Mouse (Mus musculus): ENCODE data around the gene L3mbtl2. TPM values are rescaled to one million over a fixed set of nuclear protein-coding genes. Genes with fewer than 3 reads are reported as not detected.

Gene L3mbtl2
- polyA plus RNA-seq, 1 experiment, result 14.9 TPM

- TF ChIP-seq GATA1 (IDR thresholded peaks at IDR 0.05; ENCODE audit: low read length), result no peak
These were observed 36.5 kb downstream of the L3mbtl2 start for GRCm38 (mm10) chr15:81700161-81700560.

- no peak for TF ChIP-seq GATA1 (IDR thresholded peaks at IDR 0.05; ENCODE audit: low read length)
These were observed 36.9 kb downstream of the L3mbtl2 start for GRCm38 (mm10) chr15:81700601-81701000.

GRCm38 (mm10) chr15:81702306-81703093, 38.8 kb downstream of the L3mbtl2 start:
- TF ChIP-seq GATA1 (IDR thresholded peaks at IDR 0.05; ENCODE audit: low read length), result no peak

- no peak for TF ChIP-seq GATA1 (IDR thresholded peaks at IDR 0.05; ENCODE audit: low read length)
These were observed 39.4 kb downstream of the L3mbtl2 start for GRCm38 (mm10) chr15:81703094-81703489.

DNA sequence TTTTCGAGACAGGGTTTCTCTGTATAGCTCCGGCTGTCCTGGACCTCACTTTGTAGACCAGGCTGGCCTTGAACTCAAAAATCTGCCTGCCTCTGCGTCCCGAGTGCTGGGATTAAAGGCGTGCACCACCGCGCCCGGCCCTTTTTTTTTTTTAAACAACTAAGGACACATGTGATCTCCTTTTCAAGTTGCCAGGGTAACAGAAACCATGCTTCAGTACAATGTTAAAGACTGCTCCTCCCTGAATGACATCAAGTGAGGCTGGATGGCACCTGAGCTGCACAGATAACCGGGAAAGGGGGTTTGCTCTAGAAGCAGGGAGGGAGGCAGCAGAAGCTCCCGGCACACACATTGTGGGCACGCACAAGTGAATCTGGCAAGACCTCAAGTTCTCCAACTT, 45.3 kb downstream of the L3mbtl2 start:
- TF ChIP-seq GATA1 (IDR thresholded peaks at IDR 0.05; ENCODE audit: low read length), result no peak

- no peak for TF ChIP-seq GATA1 (IDR thresholded peaks at IDR 0.05; ENCODE audit: low read length)
These were observed 46.0 kb downstream of the L3mbtl2 start for GRCm38 (mm10) chr15:81709686-81710085.

DNA sequence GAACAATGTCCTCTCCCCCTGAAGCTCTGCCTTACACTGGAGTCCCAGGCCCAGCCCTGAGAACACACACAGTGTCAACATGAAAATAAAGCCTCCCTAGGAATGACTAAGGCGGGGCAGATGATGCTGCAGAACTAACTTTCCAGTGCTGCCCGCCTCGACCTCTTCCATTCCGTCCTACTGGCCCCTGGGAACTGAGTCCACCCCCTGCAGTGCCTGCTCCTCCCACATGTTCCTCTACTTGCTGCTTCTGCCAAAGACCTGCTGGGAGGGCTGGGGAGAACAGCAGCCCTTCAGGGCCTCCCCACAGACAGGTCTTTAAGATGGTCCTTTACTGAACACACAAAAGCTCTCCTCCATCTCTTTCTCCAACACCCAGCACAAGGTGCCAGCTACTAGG, 47.1 kb downstream of the L3mbtl2 start:
- TF ChIP-seq GATA1 (IDR thresholded peaks at IDR 0.05; ENCODE audit: low read length), result no peak

DNA sequence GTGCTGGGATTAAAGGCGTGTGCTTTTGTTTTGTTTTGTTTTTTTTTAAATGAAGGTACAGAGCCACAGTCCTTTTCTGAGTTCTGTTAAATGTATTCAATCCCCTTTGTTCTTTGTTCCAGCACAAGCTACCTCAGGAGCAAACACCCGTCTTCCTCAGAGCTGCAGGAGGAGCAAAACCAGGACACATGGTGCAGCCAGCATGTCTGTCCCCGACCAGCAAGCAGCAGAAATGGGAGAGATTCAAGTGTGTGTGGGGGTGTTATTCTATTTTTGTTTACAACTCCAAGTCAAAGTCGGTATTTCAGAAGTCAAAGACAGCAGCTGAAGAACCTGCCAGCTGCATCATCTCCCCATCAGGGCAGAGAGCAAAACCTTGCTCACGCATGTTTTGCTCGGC, 50.1 kb downstream of the L3mbtl2 start:
- no peak for TF ChIP-seq GATA1 (IDR thresholded peaks at IDR 0.05; ENCODE audit: low read length)

DNA sequence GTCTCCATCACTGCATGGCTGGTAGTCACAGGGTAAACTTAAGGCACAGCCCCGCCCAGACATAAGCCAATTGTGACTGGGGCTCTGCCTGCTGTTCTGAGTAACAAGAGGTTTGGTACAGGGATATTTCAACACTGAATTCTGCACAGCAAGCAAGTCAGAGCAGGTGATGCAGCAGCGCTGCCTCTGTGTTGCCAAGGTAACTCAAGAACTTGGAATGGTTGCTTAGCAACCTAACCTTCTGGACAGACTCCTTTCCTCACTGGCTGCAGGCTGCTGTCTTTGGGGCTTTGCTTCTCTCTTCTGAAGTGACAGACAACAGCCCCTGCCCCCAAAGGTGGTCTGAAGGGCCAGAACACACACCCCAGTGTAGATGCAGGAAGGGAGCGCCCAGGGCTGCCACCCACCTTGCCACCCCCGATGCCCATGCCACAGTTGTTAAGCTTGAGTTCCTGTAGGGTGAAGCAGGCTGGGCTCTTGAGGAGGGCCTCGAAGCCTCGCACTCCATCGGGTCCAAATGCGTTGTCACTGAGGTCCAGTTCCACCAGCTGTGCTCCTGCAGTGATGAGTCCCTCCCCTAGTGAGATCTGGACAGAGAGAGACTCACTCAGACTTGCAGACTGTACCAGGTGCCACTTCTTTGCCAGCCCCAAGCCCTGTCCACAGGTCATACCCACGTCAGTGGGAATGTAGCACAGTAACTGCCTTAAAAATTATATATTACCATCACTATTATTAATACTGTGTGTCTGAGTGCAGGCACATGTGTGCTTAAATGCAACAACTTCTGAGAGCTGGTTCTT, 54.8 kb downstream of the L3mbtl2 start:
- no peak for TF ChIP-seq GATA1 (IDR thresholded peaks at IDR 0.05; ENCODE audit: low read length)

GRCm38 (mm10) chr15:81719139-81719531, 55.4 kb downstream of the L3mbtl2 start:
- no peak for TF ChIP-seq GATA1 (IDR thresholded peaks at IDR 0.05; ENCODE audit: low read length)

DNA sequence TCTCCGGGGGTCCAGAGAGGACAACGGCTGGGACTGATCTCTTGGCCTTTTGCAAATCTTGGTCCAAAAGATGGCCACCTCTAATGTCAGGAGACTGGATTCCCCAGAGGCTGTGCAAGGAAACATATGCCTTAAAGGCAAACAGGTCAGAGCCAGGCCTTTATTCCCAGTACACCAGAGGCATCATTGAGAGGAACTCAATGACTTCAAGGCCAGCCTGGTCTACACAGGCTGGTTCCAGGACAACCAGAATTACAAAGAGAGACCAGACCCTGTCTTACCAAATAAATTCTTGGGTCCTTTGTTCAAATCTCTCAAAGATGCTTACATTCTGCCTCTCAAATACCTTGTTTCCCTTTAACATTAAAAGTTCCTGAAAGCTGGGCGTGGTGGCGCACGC, 58.7 kb downstream of the L3mbtl2 start:
- TF ChIP-seq GATA1 (IDR thresholded peaks at IDR 0.05; ENCODE audit: low read length), result no peak

GRCm38 (mm10) chr15:81723653-81724052, 60.0 kb downstream of the L3mbtl2 start:
- no peak for TF ChIP-seq GATA1 (IDR thresholded peaks at IDR 0.05; ENCODE audit: low read length)

- TF ChIP-seq GATA1 (IDR thresholded peaks at IDR 0.05; ENCODE audit: low read length), result no peak
These were observed 62.3 kb downstream of the L3mbtl2 start for GRCm38 (mm10) chr15:81725965-81726364.

DNA sequence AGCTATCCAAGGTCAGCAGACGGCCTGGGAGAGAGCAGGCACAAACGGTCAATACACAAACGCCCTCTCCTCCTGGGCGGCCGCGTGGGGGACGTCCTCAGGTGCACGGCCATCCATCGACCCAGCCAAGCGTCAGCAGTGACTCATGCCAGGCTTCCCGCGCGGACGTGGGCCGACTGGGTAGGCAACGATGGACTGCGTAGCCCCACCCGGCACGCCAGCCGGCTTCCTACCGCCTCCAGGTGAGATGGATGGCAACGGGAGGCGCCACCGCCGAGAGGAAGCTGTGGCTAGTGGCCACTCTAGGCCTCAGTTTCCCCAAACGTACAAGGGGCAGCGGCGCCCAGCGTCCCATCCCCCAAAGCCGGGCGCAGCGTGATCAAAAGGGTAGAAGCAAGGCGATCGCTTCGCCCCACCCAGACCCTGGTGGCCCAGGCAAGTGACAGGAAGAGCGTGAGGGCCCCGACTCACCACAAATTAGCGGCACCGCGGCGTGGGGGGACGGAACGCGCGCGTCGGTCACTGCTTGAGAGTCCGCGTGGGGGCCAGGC, 65.6 kb downstream of the L3mbtl2 start:
- TF ChIP-seq GATA1 (IDR thresholded peaks at IDR 0.05; ENCODE audit: low read length), result no peak

DNA sequence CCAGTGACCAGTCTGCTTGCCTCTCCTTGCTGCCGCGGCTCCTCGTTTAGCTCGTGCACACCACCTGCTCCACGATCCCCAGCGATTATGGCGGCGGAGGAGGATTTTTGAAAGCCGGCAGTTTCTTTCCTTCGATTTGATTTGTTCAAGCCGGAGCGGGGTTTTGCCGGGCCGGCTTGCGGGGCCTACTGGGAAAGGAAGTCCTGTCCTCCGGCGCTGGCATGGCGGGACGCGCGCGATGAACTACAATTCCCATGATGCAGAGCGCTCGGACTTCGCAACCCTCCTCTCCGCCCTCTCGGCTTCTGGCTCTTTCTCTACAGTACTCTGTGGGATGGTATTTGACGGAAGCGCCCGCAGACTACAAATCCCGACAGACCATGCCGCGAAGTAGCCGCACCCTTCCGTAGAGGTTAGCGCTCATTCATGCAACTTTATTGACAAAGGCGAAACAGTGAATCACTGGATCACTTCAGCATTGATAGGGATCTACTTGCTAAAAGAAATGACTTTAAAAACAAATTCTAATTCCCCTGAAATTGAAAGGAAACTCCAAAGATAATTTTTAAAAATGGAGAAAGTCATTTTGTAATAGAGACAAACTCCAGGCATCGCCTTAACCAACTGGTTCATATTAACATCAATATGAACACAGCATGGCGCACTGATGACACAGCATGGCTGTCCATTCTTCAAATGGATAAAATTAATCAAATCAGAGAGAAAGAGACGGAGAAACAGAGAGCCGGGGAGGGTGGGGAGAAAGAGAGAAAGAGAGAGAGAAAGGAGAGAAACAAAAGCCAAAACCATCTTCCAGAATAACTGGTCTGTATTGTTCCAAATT, 66.3 kb downstream of the L3mbtl2 start:
- TF ChIP-seq GATA1 (IDR thresholded peaks at IDR 0.05; ENCODE audit: low read length), result no peak
